Comparison of ENCODE assay signal across 23 mouse cellular contexts in genomic region chr6:148416597-148416996, GRCm38 (mm10). TPM values are rescaled to one million over a fixed set of nuclear protein-coding genes. Genes with fewer than 3 reads are reported as not detected.
"Had no signal": no experiment of that assay in that cellular context is flagged by ENCODE, and none has a peak within 500 bp of the region (broad histone marks: within the 10 kb centered on the region; RNA-seq: fewer than 3 reads in every experiment).

No protein-coding gene starts in this region.

- H3K27me3 ChIP-seq: limb, embryonic 12.5 days; limb, embryonic 15.5 days; lung, embryonic 15.5 days; midbrain, embryonic 12.5 days; neural tube, embryonic 13.5 days; stomach, embryonic 15.5 days had no signal

- H3K4me2 ChIP-seq: limb, embryonic 12.5 days; limb, embryonic 15.5 days; lung, embryonic 15.5 days; midbrain, embryonic 12.5 days; neural tube, embryonic 13.5 days; stomach, embryonic 15.5 days had no signal

- H3K9ac ChIP-seq: limb, embryonic 12.5 days; limb, embryonic 15.5 days; liver, embryonic 14.5 days; lung, embryonic 15.5 days; midbrain, embryonic 12.5 days; neural tube, embryonic 13.5 days; stomach, embryonic 15.5 days had no signal

- H3K4me1 ChIP-seq: limb, embryonic 12.5 days; lung, embryonic 15.5 days; midbrain, embryonic 12.5 days; stomach, embryonic 15.5 days had no signal

- H3K36me3 ChIP-seq: limb, embryonic 12.5 days; lung, embryonic 15.5 days; midbrain, embryonic 12.5 days; stomach, embryonic 15.5 days had no signal

- H3K4me3 ChIP-seq: limb, embryonic 12.5 days; limb, embryonic 15.5 days; lung, embryonic 15.5 days; midbrain, embryonic 12.5 days; myocyte; neural tube, embryonic 13.5 days; stomach, embryonic 15.5 days had no signal

- ATAC-seq: inflammation-experienced regulatory T-cells, adult 6 months; midbrain, embryonic 16.5 days had no signal

- H3K9me3 ChIP-seq: limb, embryonic 12.5 days; limb, embryonic 15.5 days; lung, embryonic 15.5 days; midbrain, embryonic 12.5 days; neural tube, embryonic 13.5 days; stomach, embryonic 15.5 days had no signal

- DNase-seq: kidney, adult 18-20 months; kidney, postnatal 10 days; kidney, postnatal 36 days; left cerebral cortex, postnatal 4 days; lung, adult 18-20 months; lung, postnatal 10 days; lung, postnatal 4 days; retina, postnatal 1 day; right cerebral cortex, postnatal 25 days; spleen, adult 18-20 months; thymus, adult 18-20 months; thymus, postnatal 4 days had no signal

- H3K27ac ChIP-seq: limb, embryonic 12.5 days; limb, embryonic 15.5 days; liver, embryonic 14.5 days; lung, embryonic 15.5 days; midbrain, embryonic 12.5 days; neural tube, embryonic 13.5 days; stomach, embryonic 15.5 days had no signal

RNA-seq across cellular contexts. Expression of gene Tmtc1, which starts 27.6 kb away (rescaled TPM):
- total RNA-seq: megakaryocyte progenitor cell, adult 5-6 weeks had no signal
